Mouse (Mus musculus) spleen, postnatal 0 days (tissue): Measurements from ENCODE around the gene Zfp68. TPM values are rescaled to one million over a fixed set of nuclear protein-coding genes. Genes with fewer than 3 reads are reported as not detected.

ENCODE experiments used
- polyA plus RNA-seq: library from polyadenylated mRNA; unstranded; fragments of >200 nt; fragmentation: Nextera tagmentation; extraction: Ambion mirVana; gene quantifications from 2 replicates; pipeline ENCODE4 v1.2.1, GENCODE M21; 2015

Zfp68 gene
- 21.9 and 28.9 TPM in 2 replicates for polyA plus RNA-seq

DNA sequence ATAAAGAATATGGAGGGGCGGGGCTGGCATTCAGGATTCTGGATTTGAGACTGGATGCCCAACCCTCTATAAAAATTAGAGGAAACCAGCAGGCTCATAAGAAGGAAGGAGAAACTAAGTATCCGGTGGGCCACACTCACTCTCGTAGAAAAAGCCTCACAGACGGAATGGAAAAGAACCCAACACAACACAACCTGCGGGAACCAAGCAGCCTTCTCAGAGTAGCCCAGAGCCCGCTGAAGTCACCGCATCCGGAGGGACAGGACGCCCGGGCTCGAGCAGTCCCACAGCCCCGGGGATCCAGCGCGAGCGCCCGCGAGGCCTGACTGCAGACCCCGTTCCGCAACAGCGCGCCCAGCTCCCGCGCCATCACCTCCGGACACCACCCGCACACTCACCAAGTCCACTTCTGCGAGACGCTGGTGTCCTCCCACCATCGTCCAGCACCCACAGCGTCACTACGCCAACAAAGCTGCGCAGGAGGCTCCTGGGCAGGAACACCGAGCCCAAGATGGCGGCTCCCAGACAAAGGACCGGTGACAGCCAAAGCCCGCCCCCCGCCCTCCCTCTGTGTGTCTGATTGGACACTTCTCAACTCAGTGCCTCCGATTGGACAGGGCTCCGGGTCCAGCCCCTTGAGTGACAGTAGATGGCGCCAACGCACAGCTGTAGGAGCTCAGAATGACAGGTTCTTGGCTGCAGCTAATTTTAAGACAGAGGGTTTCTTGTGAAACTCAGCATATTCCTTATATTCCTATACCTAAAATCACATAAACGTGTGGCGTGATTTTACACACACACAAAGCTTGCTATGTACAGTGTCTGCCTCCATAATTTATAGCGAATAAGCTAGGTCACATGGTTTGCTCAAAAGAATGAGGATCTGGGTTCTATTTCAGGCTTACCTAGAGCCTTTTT, at the start of gene Zfp68:
Gene Zfp68 (minus strand): TSS at position 551 of the 918 bp plus-strand sequence.

DNA sequence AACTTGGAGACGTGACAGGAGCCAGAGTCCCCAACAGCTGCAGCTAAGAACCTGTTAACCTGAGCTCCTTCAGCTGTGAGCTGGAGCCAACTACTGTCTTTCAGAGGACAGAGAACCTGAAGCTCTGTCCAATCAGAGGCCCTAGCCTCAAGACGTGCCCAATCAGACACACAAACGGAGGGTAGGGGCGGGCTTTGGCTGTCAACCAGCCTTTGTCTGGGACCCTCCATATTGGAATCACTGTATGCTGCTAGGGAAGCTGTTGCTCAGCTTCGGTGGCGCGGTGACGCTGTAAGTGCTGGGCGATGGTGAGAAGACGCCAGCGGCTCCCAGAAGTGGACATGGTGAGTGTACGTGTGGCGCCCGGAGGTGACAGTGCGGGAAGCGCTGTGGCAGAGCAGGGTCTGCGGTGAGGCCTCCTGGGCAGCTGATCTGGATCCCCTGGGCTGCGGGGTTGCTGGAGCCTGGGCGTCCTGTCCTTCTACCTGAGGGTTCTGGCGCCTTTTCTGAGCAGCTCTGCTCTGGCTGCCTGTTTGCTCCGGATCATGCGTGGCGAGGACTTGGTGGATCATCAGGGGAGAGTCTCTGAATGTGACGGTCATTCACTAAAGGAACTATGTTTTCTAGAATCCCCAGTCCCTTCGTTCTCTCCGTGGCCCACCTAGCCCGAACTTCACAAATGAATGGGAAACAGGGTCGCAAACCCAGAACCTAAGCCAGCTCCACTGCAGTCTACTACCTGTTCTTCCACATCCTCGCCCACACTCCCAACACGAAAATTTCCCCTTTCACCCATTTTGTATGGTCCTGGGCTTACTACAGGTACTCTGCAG, 3.3 kb upstream of the Zfp68 start, which contains the start of gene A430033K04Rik:
Gene A430033K04Rik (plus strand): TSS at position 215 of the 833 bp plus-strand sequence.

GRCm38 (mm10) chr5:138564612-138565011, 54.9 kb downstream of the Zfp68 start, which contains the start of gene 1700123K08Rik:
TSS of gene 1700123K08Rik (minus strand) at chr5:138564712.

Other genes starting within 250 kb of the Zfp68 start
- gene Zfp157, start 178.3 kb downstream of the Zfp68 start, polyA plus RNA-seq: 10.5 and 12.1 TPM in 2 replicates
- not detected in 2 replicates for gene 1700123K08Rik, start 55.0 kb downstream of the Zfp68 start, polyA plus RNA-seq
- 5.0 and 5.4 TPM in 2 replicates for gene A430033K04Rik, start 3.1 kb upstream of the Zfp68 start, polyA plus RNA-seq
- gene Fam20c, start 134.8 kb upstream of the Zfp68 start, polyA plus RNA-seq: 0.97 and 1.1 TPM in 2 replicates
- gene Gm5294, start 200.3 kb upstream of the Zfp68 start, polyA plus RNA-seq: not detected in 2 replicates